Mouse (Mus musculus) kidney, adult 18-20 months (tissue): Measurements from ENCODE around the gene Olfr467.
"Not testable (repeated sequence)": the region's sequence is repeated elsewhere in the genome, so short reads cannot be mapped to it uniquely, and the experiment has no call there.

Source experiments
- DNase-seq: peaks from one replicate; pipeline ENCODE4 v3.0.0; 2021

Olfr467 gene

GRCm38 (mm10) chr7:107811963-107812362 is at the start of gene Olfr467:
Gene Olfr467 (plus strand): TSS chr7:107812263.
- no peak for DNase-seq

GRCm38 (mm10) chr7:107770812-107771211 is 41.3 kb upstream of the Olfr467 start:
- DNase-seq, result no peak

- no peak for DNase-seq
Measured at GRCm38 (mm10) chr7:107778216-107778615, 33.8 kb upstream of the Olfr467 start.

DNA sequence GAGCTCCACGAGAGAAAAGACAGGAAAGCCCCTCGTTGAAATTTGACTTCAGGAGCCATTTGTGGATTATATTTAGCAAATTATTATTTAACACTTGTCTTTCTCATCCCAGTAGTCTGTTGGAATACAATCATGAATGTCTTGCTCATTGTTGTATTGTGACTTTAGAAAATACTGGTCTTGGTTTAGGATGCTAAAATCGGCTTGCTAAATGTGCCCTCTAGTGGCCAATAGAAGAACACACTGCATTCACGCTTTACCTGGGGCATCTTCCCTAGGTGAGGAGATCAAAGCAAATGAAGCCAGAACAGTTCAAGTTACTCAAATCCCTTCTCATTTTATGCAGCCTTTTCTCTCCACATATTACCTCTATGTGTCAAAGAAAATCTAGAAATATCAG is 32.5 kb upstream of the Olfr467 start:
- DNase-seq, result no peak

- peak; percentile 10 for DNase-seq
Measured at GRCm38 (mm10) chr7:107787977-107788620, 24.0 kb upstream of the Olfr467 start.

DNA sequence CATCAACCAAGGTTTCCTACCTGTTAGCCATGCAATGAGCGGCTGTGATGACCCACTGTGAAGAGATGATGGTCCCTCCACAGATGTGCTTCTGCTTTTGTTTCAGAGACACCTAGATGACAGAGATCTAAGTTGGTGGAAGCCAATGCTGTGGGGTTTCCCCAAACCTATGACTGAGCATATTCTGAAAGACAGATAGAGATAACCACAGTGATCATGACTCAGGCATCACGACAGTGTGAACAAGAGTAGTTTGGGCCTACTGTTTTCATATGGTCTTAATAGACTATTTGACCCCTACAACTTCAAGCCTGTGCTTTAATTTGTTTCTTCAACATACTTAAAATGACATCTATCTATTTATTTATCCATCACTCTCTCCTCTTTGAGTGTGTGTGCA is 15.6 kb upstream of the Olfr467 start:
- DNase-seq, result no peak

GRCm38 (mm10) chr7:107801108-107801507 is 11.0 kb upstream of the Olfr467 start, which contains the start of gene Ovch2:
Gene Ovch2 (minus strand): TSS chr7:107801208.
- no peak for DNase-seq

GRCm38 (mm10) chr7:107802138-107802537 is 9.9 kb upstream of the Olfr467 start:
- DNase-seq, result no peak

- no peak for DNase-seq
Measured at GRCm38 (mm10) chr7:107819442-107819841, 7.4 kb downstream of the Olfr467 start.

DNA sequence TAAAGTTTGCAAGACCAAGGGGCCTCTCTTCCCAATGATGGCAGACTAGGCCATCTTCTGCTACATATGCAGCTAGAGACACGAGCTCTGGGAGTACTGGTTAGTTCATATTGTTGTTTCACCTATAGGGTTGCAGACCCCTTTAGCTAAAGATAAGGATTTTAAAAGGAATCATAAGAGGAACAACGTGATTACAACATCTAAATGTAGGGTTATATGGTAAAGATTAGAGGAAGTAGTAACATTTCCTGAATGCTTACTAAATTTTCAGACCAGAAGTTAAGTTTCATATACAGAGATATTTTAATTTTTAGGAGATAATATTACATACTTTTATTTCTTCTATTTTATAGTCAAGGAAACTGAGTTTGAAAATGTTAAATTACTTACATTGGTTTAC is 11.8 kb downstream of the Olfr467 start:
- not testable (repeated sequence) for DNase-seq

DNA sequence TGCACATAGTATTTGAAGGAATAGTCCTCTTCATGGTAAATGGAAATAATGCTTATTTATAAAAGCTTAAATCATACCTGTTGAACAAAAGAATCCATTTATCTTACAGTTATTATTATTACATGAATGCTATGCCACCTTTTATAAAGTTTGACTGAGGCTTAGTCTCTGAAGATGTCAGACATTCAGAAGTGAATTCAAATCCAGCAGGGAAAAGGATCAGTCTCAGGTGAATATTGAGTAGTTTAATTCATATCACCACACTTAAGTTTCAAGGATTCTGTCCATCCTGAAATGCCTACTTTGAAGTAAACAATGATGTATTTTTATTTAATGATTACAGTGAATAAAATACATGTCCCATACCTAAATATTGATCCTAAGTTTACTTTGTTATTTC is 13.4 kb downstream of the Olfr467 start, which contains the start of gene Olfr469:
Gene Olfr469, minus strand, starts transcription at position 101 of the 400 bp plus-strand sequence.
- not testable (repeated sequence) for DNase-seq

- no peak for DNase-seq
Measured at GRCm38 (mm10) chr7:107841719-107842118, 29.7 kb downstream of the Olfr467 start.

DNA sequence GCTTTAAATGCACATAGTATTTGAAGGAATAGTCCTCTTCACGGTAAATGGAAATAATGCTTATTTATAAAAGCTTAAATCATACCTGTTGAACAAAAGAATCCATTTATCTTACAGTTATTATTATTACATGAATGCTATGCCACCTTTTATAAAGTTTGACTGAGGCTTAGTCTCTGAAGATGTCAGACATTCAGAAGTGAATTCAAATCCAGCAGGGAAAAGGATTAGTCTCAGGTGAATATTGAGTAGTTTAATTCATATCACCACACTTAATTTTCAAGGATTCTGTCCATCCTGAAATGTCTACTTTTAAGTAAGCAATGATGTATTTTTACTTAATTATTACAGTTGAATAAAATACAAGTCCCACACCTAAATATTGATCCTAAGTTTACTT is 35.3 kb downstream of the Olfr467 start, which contains the start of gene Olfr470:
Gene Olfr470, minus strand, starts transcription at position 101 of the 400 bp plus-strand sequence.
- not testable (repeated sequence) for DNase-seq
